Mouse (Mus musculus) hindbrain, embryonic 16.5 days (tissue): Measurements from ENCODE around the gene Irak3. TPM values are rescaled to one million over a fixed set of nuclear protein-coding genes. Genes with fewer than 3 reads are reported as not detected.

Experiments
- ATAC-seq: fragments of 200-750 bp; cut with Nextera tagmentation; 2 replicates; pipeline ENCODE4 v1.8.0; 2017; ENCODE audit warnings: moderate TSS enrichment, moderate library complexity
- H3K27ac ChIP-seq: fragments of 300-500 bp; sonication (generic); 2 replicates; pipeline ENCODE4 v1.5.1; 2014; ENCODE audit warnings: low read depth, mild to moderate bottlenecking, control low read depth, low read length, moderate library complexity
- H3K27me3 ChIP-seq: fragments of 300-500 bp; sonication (generic); replicated peaks from 2 replicates; pipeline ENCODE4 v1.6.1; 2014; ENCODE audit warnings: low read length; ENCODE audit not compliant: control insufficient read depth, insufficient read depth
- H3K36me3 ChIP-seq: fragments of 300-500 bp; sonication (generic); 2 replicates; pipeline ENCODE4 v1.6.1; 2014; ENCODE audit warnings: mild to moderate bottlenecking, low read length, moderate library complexity, mixed read lengths; ENCODE audit not compliant: control insufficient read depth, insufficient read depth
- H3K4me1 ChIP-seq: fragments of 300-500 bp; sonication (generic); 2 replicates; pipeline ENCODE4 v1.6.1; 2014; ENCODE audit warnings: low read depth, low read length; ENCODE audit not compliant: control insufficient read depth, insufficient read depth
- H3K4me2 ChIP-seq: fragments of 300-500 bp; sonication (generic); 2 replicates; pipeline ENCODE4 v1.6.1; 2014; ENCODE audit warnings: mild to moderate bottlenecking, low read length, control low read depth, moderate library complexity
- H3K4me3 ChIP-seq: fragments of 300-500 bp; sonication (generic); 2 replicates; pipeline ENCODE4 v1.5.1; 2014; ENCODE audit warnings: mild to moderate bottlenecking, low read length, control low read depth, moderate library complexity
- H3K9ac ChIP-seq: fragments of 300-500 bp; sonication (generic); 2 replicates; pipeline ENCODE4 v1.6.1; 2014; ENCODE audit warnings: low read depth, mild to moderate bottlenecking, control low read depth, low read length, moderate library complexity
- H3K9me3 ChIP-seq: fragments of 300-500 bp; sonication (generic); 2 replicates; pipeline ENCODE4 v1.6.1; 2014; ENCODE audit warnings: mild to moderate bottlenecking, low read length, moderate library complexity; ENCODE audit not compliant: control insufficient read depth
- WGBS: fragments of 180-500 bp; shearing (Covaris S2); extraction: QIAGEN DNeasy Blood & Tissue Kit; methylation state at CpG from one replicate; pipeline ENCODE4 v1.1.7; 2014; 5-methylcytosine and 5-hydroxymethylcytosine counted together
- polyA plus RNA-seq: library from polyadenylated mRNA; unstranded; fragments of >200 nt; fragmentation: Nextera tagmentation; extraction: Ambion mirVana; gene quantifications from 2 replicates; pipeline ENCODE4 v1.2.1, GENCODE M21; 2015

Irak3 gene
- polyA plus RNA-seq, 1 experiment from 2014 or later, result 0.55 TPM

DNA sequence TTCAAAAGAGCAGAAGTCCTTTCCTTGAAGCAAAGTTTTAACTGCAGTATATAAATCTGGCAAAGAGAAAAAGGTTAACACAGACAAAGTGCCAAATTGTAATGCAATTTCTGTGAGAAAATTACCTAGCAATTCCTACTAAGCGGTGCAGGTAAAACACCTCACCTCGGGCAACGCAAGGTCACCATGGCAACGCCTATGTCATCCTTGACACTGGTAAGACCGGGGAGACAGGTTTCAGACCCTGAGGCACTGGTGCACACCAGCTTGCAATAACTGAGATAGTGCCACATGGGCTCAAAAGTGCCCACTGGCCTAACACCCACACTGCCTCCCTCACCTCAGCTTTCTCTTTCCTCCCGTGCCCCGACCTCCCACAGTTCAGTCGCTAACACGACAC, 106.8 kb downstream of the Irak3 start:
- Histone ChIP-seq H3K9ac (no peak overlapping the region), H3K4me1 (no peaks in the 10 kb centered on the region), H3K4me3 (no peak overlapping the region), H3K27me3 (no peaks in the 10 kb centered on the region), H3K4me2 (no peak overlapping the region), H3K36me3 (peaks cover 7% of the 10 kb centered on the region; the same call in 1 of the 2 replicates), H3K9me3 (no peaks in the 10 kb centered on the region), H3K27ac (no peak overlapping the region)
- WGBS, result 86% methylated on average over 9 of the region's 9 CpGs
- ATAC-seq, result no peak

DNA sequence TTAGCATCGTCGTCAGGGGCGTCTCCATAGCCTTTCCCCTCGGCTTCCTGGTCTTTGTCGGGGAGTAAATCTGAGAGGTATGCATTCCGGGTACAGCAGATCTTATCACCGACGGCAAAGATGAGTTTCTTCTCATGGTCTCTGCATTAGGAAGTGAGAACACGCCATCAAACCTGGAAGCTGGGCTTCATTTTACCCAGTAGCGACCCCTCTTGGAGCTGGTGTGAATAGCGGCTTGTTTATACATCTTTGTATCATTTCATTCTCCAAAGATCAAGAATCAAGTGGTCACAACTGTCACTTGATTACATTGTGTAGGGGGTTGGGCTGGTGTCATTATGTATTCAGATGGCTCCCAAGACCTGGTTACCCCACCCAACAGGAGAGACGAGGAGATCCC, 109.4 kb downstream of the Irak3 start:
- H3K9ac ChIP-seq, result no peak overlapping the region
- WGBS, result 89% methylated on average over 12 of the region's 12 CpGs
- H3K4me3 ChIP-seq, result no peak overlapping the region
- H3K4me2 ChIP-seq, result no peak overlapping the region
- H3K27ac ChIP-seq, result no peak overlapping the region
- no peaks in the 10 kb centered on the region for H3K4me1 ChIP-seq
- H3K36me3 ChIP-seq, result peaks cover 10% of the 10 kb centered on the region; the same call in 1 of the 2 replicates
- no peak for ATAC-seq
- no peaks in the 10 kb centered on the region for H3K27me3 ChIP-seq
- H3K9me3 ChIP-seq, result no peaks in the 10 kb centered on the region; the same call in 1 of the 2 replicates

Other genes starting within 250 kb of the Irak3 start
- gene Helb, start 89.1 kb downstream of the Irak3 start, polyA plus RNA-seq, result 1.9 and 2.8 TPM in 2 replicates
- gene Tmbim4, start 540 bp downstream of the Irak3 start, polyA plus RNA-seq, result 109 and 118 TPM in 2 replicates
- gene Llph, start 24.9 kb upstream of the Irak3 start, polyA plus RNA-seq, result 29.3 and 36.5 TPM in 2 replicates